Mouse (Mus musculus): ENCODE results near the gene Zfp61.

DNA sequence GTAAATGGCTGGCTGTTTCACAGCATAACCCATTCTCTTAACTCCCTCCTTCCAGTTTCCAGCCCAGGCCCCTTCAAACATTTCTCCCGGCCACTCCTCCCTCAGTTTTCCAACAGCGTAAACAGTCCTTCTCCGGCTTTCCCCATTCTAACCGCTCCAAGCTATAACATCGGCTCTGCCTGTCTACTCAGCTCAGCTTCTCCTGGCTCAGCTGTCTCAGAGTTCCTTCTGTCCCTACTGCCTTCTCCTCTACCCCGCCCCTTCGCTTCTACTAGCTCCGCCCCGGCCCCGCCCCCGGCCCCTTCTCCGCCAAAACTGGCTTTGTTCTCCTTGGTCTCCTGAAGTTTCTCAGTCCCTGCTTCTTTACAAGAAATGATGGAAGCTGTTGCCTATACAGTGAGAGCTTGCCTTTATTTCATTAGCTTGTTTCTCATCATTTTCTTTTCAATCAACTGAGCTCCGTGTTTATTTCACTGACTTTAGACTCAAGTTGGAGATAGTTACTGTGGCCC, at the start of gene Zfp61:
- no peak for TF ChIP-seq CTCF (IDR thresholded peaks at IDR 0.05)
- no peak for TF ChIP-seq EP300 (IDR thresholded peaks at IDR 0.05)
